Mouse (Mus musculus): ENCODE measurements around the gene Bcs1l. TPM values are rescaled to one million over a fixed set of nuclear protein-coding genes. Genes with fewer than 3 reads are reported as not detected.

Gene Bcs1l
- polyA plus RNA-seq, 1 experiment from 2014 or later: 26.4 TPM

- Histone ChIP-seq H3K36me3 (ENCODE audit: control insufficient read depth, insufficient read depth, low read length) (peaks cover 15% of the 10 kb centered on the region), H3K27ac (ENCODE audit: low read depth, low read length) (no peak overlapping the region), H3K9me3 (ENCODE audit: control insufficient read depth, low read length) (no peaks in the 10 kb centered on the region), H3K9ac (replicated peaks; ENCODE audit: low read depth, low read length) (no peak overlapping the region), H3K4me3 (ENCODE audit: low read depth, low read length) (no peak overlapping the region), H3K4me1 (ENCODE audit: control insufficient read depth, insufficient read depth, low read length) (no peaks in the 10 kb centered on the region), H3K4me2 (ENCODE audit: low read depth, low read length) (no peak overlapping the region), H3K27me3 (ENCODE audit: control insufficient read depth, insufficient read depth, low read length) (no peaks in the 10 kb centered on the region)
- no peak for ATAC-seq (ENCODE audit: low read depth)
- 92% methylated on average over 4 of the region's 4 CpGs for WGBS
These were observed 44.6 kb downstream of the Bcs1l start for GRCm38 (mm10) chr1:74632734-74633133.

Small RNA genes within 50 kb of the gene (microRNA-seq; reads per million reads assigned to microRNA genes)
- not detected for gene Gm25035

Other genes starting within 250 kb of the Bcs1l start
- 0.86 and 1.1 TPM in 2 replicates for gene Catip, start 226.2 kb upstream of the Bcs1l start, polyA plus RNA-seq (2014; fragmentation: Nextera tagmentation; extraction: Ambion mirVana)
- 1.7 and 2.2 TPM in 2 replicates for gene Slc11a1, start 213.1 kb upstream of the Bcs1l start, polyA plus RNA-seq (2014; fragmentation: Nextera tagmentation; extraction: Ambion mirVana)
- gene Ctdsp1, start 196.8 kb upstream of the Bcs1l start, polyA plus RNA-seq (2014; fragmentation: Nextera tagmentation; extraction: Ambion mirVana): 12.5 and 19.0 TPM in 2 replicates
- gene Vil1, start 178.9 kb upstream of the Bcs1l start, polyA plus RNA-seq (2014; fragmentation: Nextera tagmentation; extraction: Ambion mirVana): 0.17 and 0.20 TPM in 2 replicates
- gene Cnot9, start 82.2 kb upstream of the Bcs1l start, polyA plus RNA-seq (2014; fragmentation: Nextera tagmentation; extraction: Ambion mirVana): 48.6 and 52.9 TPM in 2 replicates
- 7.5 and 11.9 TPM in 2 replicates for gene Plcd4, start 45.4 kb upstream of the Bcs1l start, polyA plus RNA-seq (2014; fragmentation: Nextera tagmentation; extraction: Ambion mirVana)
- gene Usp37, start 44.0 kb upstream of the Bcs1l start, polyA plus RNA-seq (2014; fragmentation: Nextera tagmentation; extraction: Ambion mirVana): 27.9 and 28.3 TPM in 2 replicates
- 9.3 and 9.5 TPM in 2 replicates for gene Zfp142, start within 50 bp of the Bcs1l start, polyA plus RNA-seq (2014; fragmentation: Nextera tagmentation; extraction: Ambion mirVana)
- gene Rnf25, start 13.1 kb downstream of the Bcs1l start, polyA plus RNA-seq (2014; fragmentation: Nextera tagmentation; extraction: Ambion mirVana): 9.4 and 10.6 TPM in 2 replicates
- gene Stk36, start 13.2 kb downstream of the Bcs1l start, polyA plus RNA-seq (2014; fragmentation: Nextera tagmentation; extraction: Ambion mirVana): 14.6 and 17.9 TPM in 2 replicates
- gene Ttll4, start 73.5 kb downstream of the Bcs1l start, polyA plus RNA-seq (2014; fragmentation: Nextera tagmentation; extraction: Ambion mirVana): 11.6 and 17.1 TPM in 2 replicates
- 1.2 and 2.9 TPM in 2 replicates for gene Cyp27a1, start 125.3 kb downstream of the Bcs1l start, polyA plus RNA-seq (2014; fragmentation: Nextera tagmentation; extraction: Ambion mirVana)
- 0.23 TPM in 1 of 2 replicates, not detected in the other for gene Prkag3, start 160.9 kb downstream of the Bcs1l start, polyA plus RNA-seq (2014; fragmentation: Nextera tagmentation; extraction: Ambion mirVana)
- gene Wnt6, start 183.6 kb downstream of the Bcs1l start, polyA plus RNA-seq (2014; fragmentation: Nextera tagmentation; extraction: Ambion mirVana): 8.4 TPM in 1 of 2 replicates, not detected in the other
- gene Wnt10a, start 203.2 kb downstream of the Bcs1l start, polyA plus RNA-seq (2014; fragmentation: Nextera tagmentation; extraction: Ambion mirVana): not detected in 2 replicates

Data from neural tube, embryonic 14.5 days (tissue).